In the genomic region with DNA sequence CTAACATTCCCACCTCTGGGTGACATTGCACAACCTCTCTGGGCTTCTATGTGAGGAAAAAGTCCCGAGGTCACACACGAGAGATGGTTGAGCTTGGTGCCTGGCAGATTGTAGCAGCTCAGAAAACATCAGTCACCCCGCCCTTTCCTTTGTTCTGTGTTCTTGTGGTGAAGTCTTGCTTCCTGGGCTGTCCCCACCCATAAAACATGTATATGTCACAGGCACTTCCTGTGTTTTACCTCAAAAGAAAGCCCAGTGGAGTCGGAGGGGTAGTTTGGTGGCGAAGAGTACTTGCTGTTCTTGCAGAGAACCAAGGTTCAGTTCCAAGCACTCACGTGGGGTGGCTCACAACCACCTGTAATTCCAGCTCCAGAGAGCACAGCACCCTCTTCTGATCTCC, we compare ENCODE assay signal across 12 mouse cellular contexts. TPM values are rescaled to one million over a fixed set of nuclear protein-coding genes. Genes with fewer than 3 reads are reported as not detected.
DNase-seq lines count a peak whose midpoint lies in the region; ATAC-seq and TF ChIP-seq lines count a peak whose summit lies in the region.
"Had no signal": no experiment of that assay in that cellular context is flagged by ENCODE, and none has a peak within 500 bp of the region (broad histone marks: within the 10 kb centered on the region; RNA-seq: fewer than 3 reads in every experiment).

No protein-coding gene starts in this region.

- no peaks in the 10 kb centered on the region for H3K9me3 ChIP-seq in heart, embryonic 16.5 days (replicated peaks; ENCODE audit: control insufficient read depth, low read length)
- H3K9me3 ChIP-seq in heart, embryonic 10.5 days = no peaks in the 10 kb centered on the region
- H3K9me3 ChIP-seq in liver, embryonic 14.5 days (ENCODE audit: control insufficient read depth, low read length) = no peaks in the 10 kb centered on the region
- H3K9me3 ChIP-seq: limb, embryonic 12.5 days had no signal

- H3K4me1 ChIP-seq in heart, embryonic 16.5 days (ENCODE audit: control insufficient read depth, insufficient read depth, low read length) = no peaks in the 10 kb centered on the region
- H3K4me1 ChIP-seq in heart, embryonic 10.5 days = no peaks in the 10 kb centered on the region
- peaks cover 0 to 19% of the 10 kb centered on the region in 2 experiments; a peak in 2 of 4 replicates for H3K4me1 ChIP-seq in liver, embryonic 14.5 days (replicated peaks; ENCODE audit: control insufficient read depth in 2 of 2, insufficient read depth in 2 of 2, low read length in 1 of 2)
- H3K4me1 ChIP-seq: limb, embryonic 12.5 days had no signal

- DNase-seq in heart, embryonic 10.5 days (ENCODE audit: low spot score) = no peak
- no peak for DNase-seq in liver, embryonic 14.5 days (ENCODE audit: low read depth in 3 of 3, low spot score in 3 of 3)
- DNase-seq in natural killer cell, adult 2 months (ENCODE audit: low spot score in 2 of 2) = peak; percentile 90 to 92
- DNase-seq in thymus, postnatal 36 days = peak; percentile 72 to 78
- DNase-seq in retina, postnatal 1 day = no peak
- DNase-seq in urinary bladder, postnatal 14 days (ENCODE audit: low spot score) = no peak
- DNase-seq in ovary, postnatal 36 days (ENCODE audit: low spot score) = no peak
- DNase-seq: gastrocnemius, postnatal 36 days had no signal

- no peak for TF ChIP-seq EP300 in liver, embryonic 14.5 days (IDR thresholded peaks at IDR 0.05; ENCODE audit: low read depth)

- H3K4me3 ChIP-seq in heart, embryonic 16.5 days (ENCODE audit: low read length) = no peak overlapping the region
- H3K4me3 ChIP-seq in heart, embryonic 10.5 days = no peak overlapping the region
- no peak overlapping the region for H3K4me3 ChIP-seq in liver, embryonic 14.5 days (ENCODE audit: insufficient read depth in 1 of 2, low read depth in 2 of 2, low read length in 2 of 2)
- H3K4me3 ChIP-seq: limb, embryonic 12.5 days; myocyte had no signal

- no peaks in the 10 kb centered on the region for H3K27me3 ChIP-seq in heart, embryonic 16.5 days (ENCODE audit: control insufficient read depth, insufficient read depth, low read length)
- H3K27me3 ChIP-seq in heart, embryonic 10.5 days (ENCODE audit: insufficient read depth, poor library complexity, severe bottlenecking) = no peaks in the 10 kb centered on the region
- no peaks in the 10 kb centered on the region for H3K27me3 ChIP-seq in liver, embryonic 14.5 days (ENCODE audit: control insufficient read depth, insufficient read depth, low read length)
- H3K27me3 ChIP-seq: limb, embryonic 12.5 days had no signal

- no peaks in the 10 kb centered on the region for H3K36me3 ChIP-seq in heart, embryonic 16.5 days (ENCODE audit: control insufficient read depth, insufficient read depth)
- H3K36me3 ChIP-seq in heart, embryonic 10.5 days = no peaks in the 10 kb centered on the region
- H3K36me3 ChIP-seq in liver, embryonic 14.5 days (replicated peaks; ENCODE audit: control insufficient read depth, insufficient read depth, low read depth) = no peaks in the 10 kb centered on the region
- H3K36me3 ChIP-seq: limb, embryonic 12.5 days had no signal

- TF ChIP-seq CTCF in liver, embryonic 14.5 days (IDR thresholded peaks at IDR 0.05; ENCODE audit: low read depth) = peak; percentile 41

- no peak overlapping the region for H3K4me2 ChIP-seq in heart, embryonic 16.5 days (ENCODE audit: low read depth, low read length)
- H3K4me2 ChIP-seq in liver, embryonic 14.5 days (ENCODE audit: low read depth) = no peak overlapping the region
- H3K4me2 ChIP-seq: limb, embryonic 12.5 days had no signal

- H3K9ac ChIP-seq in heart, embryonic 16.5 days (ENCODE audit: low read length) = no peak overlapping the region
- H3K9ac ChIP-seq in liver, embryonic 14.5 days (replicated peaks) = no peak overlapping the region
- H3K9ac ChIP-seq: limb, embryonic 12.5 days had no signal

- 72% methylated on average over 6 of the region's 6 CpGs for WGBS in heart, embryonic 16.5 days
- WGBS in heart, embryonic 10.5 days = 80% methylated on average over 6 of the region's 6 CpGs
- WGBS in liver, embryonic 14.5 days (ENCODE audit: insufficient replicate concordance) = 13% methylated on average over 6 of the region's 6 CpGs

- no peak overlapping the region for H3K27ac ChIP-seq in heart, embryonic 16.5 days (ENCODE audit: low read length)
- no peak overlapping the region for H3K27ac ChIP-seq in heart, embryonic 10.5 days
- no peak overlapping the region for H3K27ac ChIP-seq in liver, embryonic 14.5 days
- H3K27ac ChIP-seq: limb, embryonic 12.5 days had no signal

- ATAC-seq in heart, embryonic 16.5 days (replicated peaks; ENCODE audit: extremely low read depth, insufficient read depth, low FRiP score) = peak; percentile 38; the same call in 1 of the 2 replicates
- no peak for ATAC-seq in liver, embryonic 14.5 days (ENCODE audit: insufficient read depth)
- ATAC-seq: intestine, embryonic 16.5 days had no signal

RNA-seq across cellular contexts. Expression of a gene that starts 2.4 kb away (rescaled TPM):
- 0.84 and 1.6 TPM in 2 replicates for polyA plus RNA-seq in heart, embryonic 16.5 days (2015; fragmentation: Nextera tagmentation; extraction: Ambion mirVana)
- 0.24 TPM in 1 of 2 replicates, not detected in the other for polyA plus RNA-seq in heart, embryonic 10.5 days (2016; fragmentation: Nextera tagmentation; extraction: Ambion mirVana)
- polyA plus RNA-seq in liver, embryonic 14.5 days (2012; rRNA removed) = 0.31 and 0.33 TPM in 2 replicates
- 0.36 and 0.85 TPM in 2 replicates for polyA plus RNA-seq in liver, embryonic 14.5 days (2014; fragmentation: Nextera tagmentation; extraction: Ambion mirVana)
- polyA plus RNA-seq: myocyte had no signal

RNA-seq across cellular contexts. Expression of a gene that starts 37.2 kb away (rescaled TPM):
- polyA plus RNA-seq in heart, embryonic 16.5 days (2015; fragmentation: Nextera tagmentation; extraction: Ambion mirVana) = 6.5 and 6.8 TPM in 2 replicates
- polyA plus RNA-seq in heart, embryonic 10.5 days (2016; fragmentation: Nextera tagmentation; extraction: Ambion mirVana) = 7.2 and 8.0 TPM in 2 replicates
- polyA plus RNA-seq in liver, embryonic 14.5 days (2012; rRNA removed) = 3.4 and 3.6 TPM in 2 replicates
- 2.0 and 2.5 TPM in 2 replicates for polyA plus RNA-seq in liver, embryonic 14.5 days (2014; fragmentation: Nextera tagmentation; extraction: Ambion mirVana)

Comparison
In these comparisons a context has a peak if more than half of its experiments do, and no peak if none do; other contexts are left out.
1. DNase-seq: peak in natural killer cell, adult 2 months (2 of 2) and thymus, postnatal 36 days (2 of 2); none in heart, embryonic 10.5 days (single experiment), liver, embryonic 14.5 days (0 of 3), retina, postnatal 1 day (single experiment), urinary bladder, postnatal 14 days (single experiment) and ovary, postnatal 36 days (single experiment).